Mouse (Mus musculus) embryonic facial prominence, embryonic 15.5 days (tissue): ENCODE results near the gene Trmt10c. TPM values are rescaled to one million over a fixed set of nuclear protein-coding genes. Genes with fewer than 3 reads are reported as not detected.
A peak's percentile ranks its signal among the peaks of the same experiment; 100 is the strongest.

Experiments
- ATAC-seq: fragments of 200-750 bp; cut with Nextera tagmentation; 2 replicates; pipeline ENCODE4 v1.8.0; 2017; ENCODE audit warnings: low read depth, moderate TSS enrichment; ENCODE audit not compliant: insufficient number of reproducible peaks, low FRiP score, low TSS enrichment
- H3K27ac ChIP-seq: fragments of 300-500 bp; sonication (generic); replicated peaks from 2 replicates; pipeline ENCODE4 v1.5.1; 2015; ENCODE audit warnings: mild to moderate bottlenecking, inconsistent platforms
- H3K27me3 ChIP-seq: fragments of 300-500 bp; sonication (generic); 2 replicates; pipeline ENCODE4 v1.6.1; 2015; ENCODE audit warnings: inconsistent platforms
- H3K36me3 ChIP-seq: fragments of 300-500 bp; sonication (generic); 2 replicates; pipeline ENCODE4 v1.6.1; 2015; ENCODE audit warnings: mild to moderate bottlenecking, inconsistent platforms
- H3K4me1 ChIP-seq: fragments of 300-500 bp; sonication (generic); 2 replicates; pipeline ENCODE4 v1.6.1; 2015; ENCODE audit warnings: inconsistent platforms
- H3K4me2 ChIP-seq: fragments of 300-500 bp; sonication (generic); replicated peaks from 2 replicates; pipeline ENCODE4 v1.6.1; 2015; ENCODE audit warnings: mild to moderate bottlenecking, inconsistent platforms
- H3K4me3 ChIP-seq: fragments of 300-500 bp; sonication (generic); replicated peaks from 2 replicates; pipeline ENCODE4 v1.5.1; 2015; ENCODE audit warnings: mild to moderate bottlenecking, inconsistent platforms
- H3K9ac ChIP-seq: fragments of 300-500 bp; sonication (generic); 2 replicates; pipeline ENCODE4 v1.6.1; 2015; ENCODE audit warnings: inconsistent platforms
- H3K9me3 ChIP-seq: fragments of 300-500 bp; sonication (generic); replicated peaks from 2 replicates; pipeline ENCODE4 v1.6.1; 2016; ENCODE audit warnings: inconsistent platforms
- WGBS: fragments of 180-500 bp; shearing (Covaris S2); methylation state at CpG from one replicate; pipeline ENCODE4 v1.1.7; 2015; 5-methylcytosine and 5-hydroxymethylcytosine counted together
- polyA plus RNA-seq: library from polyadenylated mRNA; unstranded; fragments of >200 nt; fragmentation: Nextera tagmentation; extraction: Ambion mirVana; gene quantifications from 2 replicates; pipeline ENCODE4 v1.2.1, GENCODE M21; 2015

Gene Trmt10c
- polyA plus RNA-seq, 1 experiment from 2014 or later = 23.0 TPM

DNA sequence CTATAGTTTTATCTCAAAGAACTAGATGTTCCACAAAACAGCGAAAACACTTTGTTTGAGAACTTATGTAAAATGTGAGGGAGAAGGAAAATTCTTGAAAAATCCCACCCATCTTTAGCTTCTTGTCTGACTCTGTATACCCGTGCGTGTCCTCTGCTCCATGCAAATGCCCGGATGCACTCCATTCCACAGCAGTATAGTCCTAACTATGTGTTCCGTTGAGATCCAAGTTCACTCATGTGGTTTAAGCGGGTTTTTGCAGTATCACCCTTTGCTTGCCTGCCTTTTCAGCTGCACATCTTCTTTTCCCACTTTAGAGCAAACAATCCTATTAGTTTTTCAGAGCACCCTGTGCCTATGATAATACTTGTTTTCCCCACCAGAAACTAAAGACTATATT is 1.1 kb downstream of the Trmt10c start:
- Histone ChIP-seq H3K9me3 (no peaks in the 10 kb centered on the region), H3K4me2 (peak overlapping the region; percentile 57), H3K9ac (peak overlapping the region; percentile 88; the same call in 1 of the 2 replicates), H3K36me3 (peaks cover 23% of the 10 kb centered on the region), H3K4me3 (peak overlapping the region; percentile 91), H3K27me3 (no peaks in the 10 kb centered on the region), H3K27ac (no peak overlapping the region), H3K4me1 (peaks cover 16% of the 10 kb centered on the region)
- no peak for ATAC-seq
- 57% methylated on average over 6 of the region's 6 CpGs for WGBS

DNA sequence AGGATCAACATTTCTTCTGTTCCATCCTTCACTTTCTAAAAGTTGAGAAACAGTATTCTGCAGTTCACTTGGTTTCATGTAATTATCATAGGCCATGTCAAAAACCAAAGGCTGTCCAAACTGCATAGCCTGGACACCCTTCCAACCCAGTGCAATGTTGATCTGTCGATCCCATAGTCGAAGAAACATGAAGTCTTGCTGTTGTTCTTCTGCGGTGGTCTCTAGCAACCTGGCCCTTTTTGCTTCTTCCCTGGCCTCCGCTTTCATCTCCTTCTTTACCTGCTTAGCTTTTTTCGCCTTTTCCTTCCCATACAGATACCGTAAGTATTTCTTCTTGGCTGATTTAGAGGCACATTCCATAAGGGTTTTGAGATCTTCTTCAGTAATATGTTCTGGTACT is 3.1 kb downstream of the Trmt10c start:
- Histone ChIP-seq H3K4me3 (no peak overlapping the region), H3K9me3 (no peaks in the 10 kb centered on the region), H3K36me3 (peaks cover 23% of the 10 kb centered on the region), H3K27me3 (no peaks in the 10 kb centered on the region), H3K9ac (no peak overlapping the region), H3K4me2 (no peak overlapping the region), H3K27ac (no peak overlapping the region), H3K4me1 (peaks cover 21% of the 10 kb centered on the region)
- ATAC-seq = no peak
- 97% methylated on average over 6 of the region's 6 CpGs for WGBS

DNA sequence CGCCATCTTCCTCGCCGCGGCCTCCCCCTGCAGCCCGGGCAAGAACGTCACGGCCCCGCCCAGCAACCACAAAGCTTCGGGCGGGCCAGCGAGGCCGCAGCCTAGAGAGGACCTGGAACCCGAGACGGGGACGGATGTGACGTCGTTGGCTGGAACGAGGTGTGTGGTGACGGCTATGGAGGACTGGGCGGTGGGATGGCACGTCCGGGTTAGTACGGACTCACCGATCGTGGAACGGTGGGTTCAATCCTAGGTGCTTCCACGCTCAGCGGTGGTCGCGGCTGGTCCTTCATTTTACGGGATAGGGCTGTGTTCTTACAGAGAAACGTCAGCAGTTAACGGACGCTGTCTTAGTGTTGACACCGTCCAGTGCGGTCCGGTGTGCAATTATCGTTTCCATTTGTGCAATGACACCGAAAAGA is 7.9 kb downstream of the Trmt10c start, which contains the start of gene Pcnp:
Pcnp (minus strand) TSS at position 79 of the 422 bp plus-strand sequence.
- H3K9ac ChIP-seq = peak within 1 kb of the TSS; percentile 85
- ATAC-seq = peak; percentile 99
- peak within 1 kb of the TSS; percentile 85 for H3K27ac ChIP-seq
- H3K9me3 ChIP-seq = no peaks in the 10 kb centered on the region
- 1% methylated on average over 39 of the region's 39 CpGs for WGBS
- H3K4me3 ChIP-seq = peak within 1 kb of the TSS; percentile 79
- H3K36me3 ChIP-seq = peaks cover 27% of the 10 kb centered on the region
- H3K27me3 ChIP-seq = no peaks in the 10 kb centered on the region
- peaks cover 15% of the 10 kb centered on the region for H3K4me1 ChIP-seq
- peak within 1 kb of the TSS; percentile 62 for H3K4me2 ChIP-seq

DNA sequence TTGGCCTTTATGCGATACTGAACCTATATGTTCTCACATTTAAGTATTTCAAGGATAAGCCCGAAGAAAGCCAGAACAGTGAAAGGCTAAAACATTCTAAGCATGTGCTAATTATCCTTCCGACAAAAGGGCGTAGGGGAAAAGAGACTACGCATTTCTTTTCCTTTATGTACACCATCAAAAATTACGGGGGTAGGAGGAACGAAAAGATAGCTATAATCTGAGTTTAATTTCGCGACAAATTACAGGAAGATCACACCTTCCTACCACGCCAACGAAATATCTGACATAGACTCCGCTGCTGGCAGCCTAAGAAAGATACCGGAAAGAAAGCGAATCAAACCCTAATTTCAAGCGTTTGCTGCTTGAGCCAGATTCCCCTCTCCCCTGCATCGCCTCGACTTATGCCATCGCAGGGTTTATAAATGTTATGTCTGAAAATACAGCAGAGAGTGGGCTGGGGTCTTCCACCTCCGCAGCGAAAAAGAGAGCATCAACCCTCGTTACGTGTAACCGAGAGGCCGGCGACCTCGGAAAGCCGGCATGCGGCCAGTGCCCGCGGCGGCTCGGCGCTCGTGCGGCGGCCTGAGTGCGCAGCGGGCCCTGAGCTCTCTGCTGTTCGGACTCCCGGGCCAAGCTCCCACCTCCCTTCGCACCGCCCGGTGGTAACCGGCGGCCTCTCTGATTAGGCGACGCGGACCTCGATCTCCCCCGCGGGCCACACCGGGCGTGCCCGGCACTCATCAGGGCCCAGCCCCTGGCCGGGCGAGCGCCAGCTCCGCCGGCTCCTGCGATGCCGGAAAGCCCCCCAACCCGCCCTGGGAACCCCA is 8.7 kb downstream of the Trmt10c start:
- Histone ChIP-seq H3K36me3 (peaks cover 23% of the 10 kb centered on the region), H3K27me3 (no peaks in the 10 kb centered on the region), H3K9me3 (no peaks in the 10 kb centered on the region), H3K4me3 (peak overlapping the region; percentile 79), H3K4me1 (peaks cover 15% of the 10 kb centered on the region), H3K27ac (peak overlapping the region; percentile 83), H3K4me2 (peak overlapping the region; percentile 62), H3K9ac (peak overlapping the region; percentile 85)
- ATAC-seq = peak; percentile 84
- under 1% methylated on average over 62 of the region's 62 CpGs for WGBS

DNA sequence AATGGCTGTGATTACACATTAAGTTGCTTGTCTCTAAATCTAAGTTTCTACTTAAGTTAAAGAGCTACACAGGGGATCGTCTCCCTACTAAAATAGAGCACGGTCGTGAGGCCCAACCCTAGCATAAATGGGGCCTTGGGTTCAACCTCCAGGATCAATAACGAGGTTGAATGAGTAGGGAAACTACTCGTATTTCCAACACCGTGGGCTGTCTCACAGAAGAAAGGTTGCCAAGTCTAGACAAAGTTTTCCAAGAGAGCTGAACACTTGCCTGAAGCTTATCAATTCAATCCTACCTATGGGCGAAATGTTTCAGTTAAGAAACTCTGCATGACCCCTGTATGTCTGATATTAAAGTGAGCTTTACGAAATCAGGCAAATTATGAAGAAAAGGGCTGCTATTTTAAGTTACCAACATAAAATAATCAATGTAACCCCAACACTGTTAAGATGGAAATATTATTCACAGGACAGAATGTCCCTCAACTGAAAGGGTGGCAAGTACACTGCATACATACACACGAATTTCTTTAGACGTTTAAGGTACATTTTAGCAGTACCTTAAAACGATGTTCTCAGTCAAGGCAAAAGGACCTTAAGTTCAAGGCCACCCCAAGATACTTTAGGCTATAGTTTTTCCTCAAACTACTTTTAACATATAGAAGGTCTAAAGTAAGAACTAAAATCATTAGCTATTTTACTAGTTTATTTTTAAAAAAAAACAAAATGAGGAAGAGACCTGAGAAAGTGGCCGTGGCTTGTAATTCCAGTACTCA is 9.6 kb downstream of the Trmt10c start:
- no peaks in the 10 kb centered on the region for H3K9me3 ChIP-seq
- H3K4me1 ChIP-seq = peaks cover 15% of the 10 kb centered on the region
- 0 out of 2 replicates have a peak overlapping the region, but pooled peaks have one; percentile 85 for H3K9ac ChIP-seq
- H3K36me3 ChIP-seq = peaks cover 18% of the 10 kb centered on the region
- H3K27ac ChIP-seq = no peak overlapping the region
- WGBS = 34% methylated on average over 12 of the region's 12 CpGs
- H3K4me2 ChIP-seq = peak overlapping the region; percentile 62
- no peak for ATAC-seq
- peak overlapping the region; percentile 79 for H3K4me3 ChIP-seq
- no peaks in the 10 kb centered on the region for H3K27me3 ChIP-seq

DNA sequence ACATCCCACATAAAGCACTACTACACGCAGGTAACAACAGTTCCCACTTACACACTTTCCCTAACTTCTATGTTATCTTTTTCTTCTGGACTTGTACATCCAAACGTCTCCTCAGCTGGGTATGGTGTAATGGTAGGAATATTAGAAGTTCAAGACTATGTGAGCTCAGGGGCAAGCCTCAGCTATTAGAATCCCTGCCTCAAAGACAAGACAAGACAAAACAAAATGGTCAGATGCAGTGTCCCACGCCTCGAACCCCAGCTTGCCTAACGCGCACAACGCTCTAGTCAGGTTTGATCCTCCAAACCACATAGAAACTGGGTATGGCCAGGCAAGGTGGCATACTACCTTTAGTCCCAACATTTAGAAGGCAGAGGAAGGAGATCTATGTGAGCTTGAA is 18.0 kb downstream of the Trmt10c start:
- Histone ChIP-seq H3K9ac (no peak overlapping the region), H3K4me2 (no peak overlapping the region), H3K4me3 (no peak overlapping the region), H3K36me3 (peaks cover 49% of the 10 kb centered on the region), H3K27me3 (no peaks in the 10 kb centered on the region), H3K9me3 (no peaks in the 10 kb centered on the region), H3K27ac (no peak overlapping the region), H3K4me1 (no peaks in the 10 kb centered on the region)
- WGBS = 98% methylated on average over 7 of the region's 7 CpGs
- no peak for ATAC-seq

DNA sequence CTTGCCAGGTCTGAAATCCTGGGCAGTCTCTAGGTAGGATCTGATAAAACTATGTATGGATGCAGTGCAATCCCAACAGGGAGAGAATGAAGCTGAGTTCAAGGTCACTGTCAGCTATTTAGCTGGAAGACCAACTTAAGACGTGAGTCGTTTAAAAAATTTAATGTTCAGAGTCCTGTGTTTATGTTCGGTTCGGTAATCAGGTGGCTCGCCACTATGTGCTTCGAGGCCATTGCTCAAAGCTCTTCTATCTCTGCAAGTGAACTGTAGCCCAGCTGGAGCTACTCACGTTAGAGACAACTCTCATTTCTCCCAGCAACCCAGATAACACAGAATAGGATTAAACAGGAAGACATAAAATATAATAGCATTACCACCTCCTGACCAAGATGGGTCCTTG is 23.5 kb downstream of the Trmt10c start:
- Histone ChIP-seq H3K36me3 (peaks cover 48% of the 10 kb centered on the region), H3K4me1 (no peaks in the 10 kb centered on the region), H3K4me3 (no peak overlapping the region), H3K27me3 (no peaks in the 10 kb centered on the region), H3K9me3 (no peaks in the 10 kb centered on the region), H3K9ac (no peak overlapping the region), H3K4me2 (no peak overlapping the region), H3K27ac (no peak overlapping the region)
- 86% methylated on average over 7 of the region's 7 CpGs for WGBS
- ATAC-seq = no peak

DNA sequence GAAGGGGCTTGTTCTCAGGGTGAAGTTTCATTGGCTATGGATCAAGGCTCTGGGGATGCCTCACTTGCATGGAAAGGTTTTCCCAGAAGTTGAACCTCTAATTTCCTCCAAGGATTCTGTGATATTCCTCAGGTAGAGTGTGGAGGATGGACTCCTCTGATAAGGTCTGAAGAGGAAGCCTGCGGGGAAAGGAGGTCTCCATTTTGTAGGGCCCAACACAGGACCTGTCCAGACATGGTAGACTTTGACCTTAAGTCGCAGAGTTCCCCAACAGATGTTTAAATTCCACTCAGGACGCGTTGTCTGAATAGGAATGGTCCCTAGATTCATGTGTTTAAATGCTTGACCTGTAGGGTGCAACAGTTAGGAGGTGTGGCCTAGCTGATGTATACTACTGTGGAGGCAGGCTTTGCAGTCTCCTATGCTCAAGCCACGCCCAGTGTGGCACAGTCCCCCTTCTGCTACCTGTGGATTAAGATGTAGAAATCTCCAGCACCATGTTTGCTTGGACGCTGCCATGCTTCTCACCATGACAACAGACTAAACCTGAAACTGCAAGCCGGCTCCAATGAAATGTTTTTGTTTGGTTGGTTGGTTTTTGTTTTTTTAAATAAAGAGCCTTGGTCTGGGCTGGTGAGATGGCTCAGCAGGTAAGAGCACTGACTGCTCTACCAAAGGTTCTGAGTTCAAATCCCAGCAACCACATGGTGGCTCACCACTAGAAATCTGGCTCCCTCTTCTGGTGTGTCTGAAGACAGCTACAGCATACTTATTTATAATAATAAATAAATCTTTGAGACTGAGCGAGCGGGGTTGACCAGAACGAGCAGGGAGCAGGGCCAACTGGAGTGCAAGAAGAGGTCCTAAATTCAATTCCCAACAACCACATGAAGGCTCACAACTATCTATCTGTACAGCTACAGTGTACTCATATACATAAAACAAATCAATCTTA is 24.6 kb downstream of the Trmt10c start:
- no peaks in the 10 kb centered on the region for H3K27me3 ChIP-seq
- peaks cover 41% of the 10 kb centered on the region for H3K36me3 ChIP-seq
- H3K4me1 ChIP-seq = no peaks in the 10 kb centered on the region
- H3K4me3 ChIP-seq = no peak overlapping the region
- no peak overlapping the region for H3K9ac ChIP-seq
- no peak for ATAC-seq
- no peak overlapping the region for H3K4me2 ChIP-seq
- 91% methylated on average over 10 of the region's 10 CpGs for WGBS
- H3K9me3 ChIP-seq = no peaks in the 10 kb centered on the region
- H3K27ac ChIP-seq = no peak overlapping the region

DNA sequence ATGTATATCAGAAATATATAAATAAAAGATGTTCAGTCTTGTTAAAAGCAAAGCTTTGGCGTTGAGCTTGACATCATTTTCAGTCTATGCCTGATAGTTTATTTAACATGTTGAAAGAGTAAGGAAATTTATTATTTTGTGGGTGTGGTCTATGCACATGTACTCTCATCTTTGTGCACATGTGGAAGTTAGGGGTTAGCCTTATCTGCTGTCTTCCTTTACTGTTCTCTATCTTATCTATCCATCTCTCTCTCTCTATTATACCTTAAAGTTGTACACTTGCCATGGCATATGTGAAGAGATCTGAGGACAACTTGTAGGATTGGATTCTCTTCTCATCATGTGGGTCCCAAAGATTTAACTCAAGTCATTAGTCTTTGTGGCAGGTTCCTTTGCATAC is 28.8 kb downstream of the Trmt10c start:
- peaks cover 45% of the 10 kb centered on the region for H3K36me3 ChIP-seq
- H3K27ac ChIP-seq = no peak overlapping the region
- H3K9me3 ChIP-seq = no peaks in the 10 kb centered on the region
- 96% methylated on average over 1 of the region's 1 CpGs for WGBS
- no peak overlapping the region for H3K4me3 ChIP-seq
- no peaks in the 10 kb centered on the region for H3K4me1 ChIP-seq
- no peak overlapping the region for H3K9ac ChIP-seq
- no peak overlapping the region for H3K4me2 ChIP-seq
- H3K27me3 ChIP-seq = no peaks in the 10 kb centered on the region
- ATAC-seq = no peak

DNA sequence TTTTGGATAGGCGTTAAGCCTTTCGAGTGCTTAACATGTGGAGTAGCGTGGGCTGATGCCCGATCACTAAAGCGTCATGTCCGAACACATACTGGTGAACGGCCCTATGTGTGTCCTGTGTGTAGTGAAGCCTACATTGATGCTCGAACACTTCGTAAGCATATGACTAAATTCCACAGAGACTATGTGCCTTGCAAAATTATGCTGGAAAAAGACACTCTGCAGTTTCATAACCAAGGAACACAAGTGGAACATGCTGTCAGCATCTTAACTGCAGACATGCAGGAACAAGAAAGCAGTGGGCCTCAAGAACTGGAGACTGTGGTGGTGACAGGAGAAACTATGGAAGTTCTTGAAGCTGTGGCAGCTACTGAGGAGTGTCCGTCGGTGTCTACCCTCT is 30.8 kb downstream of the Trmt10c start:
- Histone ChIP-seq H3K4me1 (no peaks in the 10 kb centered on the region), H3K4me2 (no peak overlapping the region), H3K27ac (no peak overlapping the region), H3K9me3 (no peaks in the 10 kb centered on the region), H3K9ac (no peak overlapping the region), H3K27me3 (no peaks in the 10 kb centered on the region), H3K36me3 (peaks cover 47% of the 10 kb centered on the region), H3K4me3 (no peak overlapping the region)
- WGBS = 95% methylated on average over 11 of the region's 11 CpGs
- ATAC-seq = no peak
